8 mouse cellular contexts compared by ENCODE assay signal in the genomic region with DNA sequence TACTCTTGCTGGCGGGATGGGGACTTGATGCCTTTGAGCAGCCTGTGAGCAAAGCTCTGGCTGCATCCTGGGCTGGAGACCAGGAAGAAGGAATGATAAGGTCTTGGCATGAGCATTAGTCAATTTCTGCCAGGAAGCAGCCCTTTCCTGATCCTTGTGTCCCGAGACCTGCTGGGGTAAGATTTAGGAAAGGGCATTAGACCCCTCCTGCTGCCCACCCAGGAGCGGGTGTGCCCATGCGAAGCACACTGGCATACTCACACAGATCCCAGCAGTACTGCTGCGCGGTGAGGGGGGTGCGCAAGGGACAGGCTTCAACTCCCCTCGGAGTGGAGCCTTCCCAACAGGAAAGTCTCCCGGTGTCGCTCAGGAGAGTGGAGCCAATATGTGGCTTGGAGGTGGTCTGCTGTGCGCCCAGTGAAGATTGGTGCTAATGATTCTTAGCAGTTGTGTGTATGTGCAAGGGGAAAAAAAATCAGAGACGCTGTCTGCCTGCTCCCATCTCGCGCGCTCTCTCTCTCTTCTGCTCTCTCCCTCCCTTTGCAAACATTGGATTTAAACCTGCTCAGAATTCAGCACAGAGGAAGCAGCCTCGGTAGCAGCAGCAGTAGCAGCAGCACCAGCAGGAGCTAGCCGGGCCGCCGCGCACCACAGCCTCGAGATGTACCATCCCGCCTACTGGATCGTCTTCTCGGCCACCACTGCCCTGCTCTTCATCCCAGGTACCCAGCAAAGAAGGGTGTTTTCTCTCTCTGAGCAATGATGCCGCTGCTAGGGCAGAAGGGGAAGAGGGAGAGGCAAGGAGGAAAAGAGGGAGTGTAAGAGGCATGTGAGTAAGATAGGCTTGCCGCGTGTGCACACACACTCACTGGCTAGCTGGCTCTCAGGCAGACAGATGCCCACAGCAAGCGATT. TPM values are rescaled to one million over a fixed set of nuclear protein-coding genes. Genes with fewer than 3 reads are reported as not detected.
DNase-seq lines count a peak whose midpoint lies in the region; ATAC-seq and TF ChIP-seq lines count a peak whose summit lies in the region.

TSS of gene Opcml (plus strand) at position 51 of the 914 bp plus-strand sequence.

- WGBS in kidney, postnatal 0 days = 1% methylated on average over 28 of the region's 28 CpGs
- WGBS in hindbrain, embryonic 11.5 days = 2% methylated on average over 28 of the region's 28 CpGs
- 2% methylated on average over 28 of the region's 28 CpGs for WGBS in limb, embryonic 13.5 days

- no peak within 1 kb of the TSS for H3K9ac ChIP-seq in kidney, postnatal 0 days (ENCODE audit: low read depth, low read length)
- H3K9ac ChIP-seq in hindbrain, embryonic 11.5 days (ENCODE audit: low read depth, low read length) = peak within 1 kb of the TSS; percentile 44
- peak within 1 kb of the TSS; percentile 60 for H3K9ac ChIP-seq in limb, embryonic 13.5 days

- TF ChIP-seq POLR2A in cortical plate, adult 2 months (IDR thresholded peaks at IDR 0.05; ENCODE audit: extremely low read depth, insufficient read depth, low read length) = peak; percentile 73; the same call in 1 of the 2 replicates

- TF ChIP-seq CTCF in kidney, postnatal 0 days (IDR thresholded peaks at IDR 0.05; ENCODE audit: low read depth) = no peak
- TF ChIP-seq CTCF in cortical plate, adult 2 months (IDR thresholded peaks at IDR 0.05; ENCODE audit: extremely low read depth, insufficient read depth, low read length) = no peak

- H3K4me3 ChIP-seq in kidney, postnatal 0 days (replicated peaks; ENCODE audit: low read depth, low read length) = peak within 1 kb of the TSS; percentile 13; the same call in 1 of the 2 replicates
- H3K4me3 ChIP-seq in cortical plate, adult 2 months (ENCODE audit: insufficient read depth, low read length) = peak within 1 kb of the TSS; percentile 90
- peak within 1 kb of the TSS; percentile 38 for H3K4me3 ChIP-seq in hindbrain, embryonic 11.5 days (ENCODE audit: low read depth, low read length)
- H3K4me3 ChIP-seq in limb, embryonic 13.5 days = peak within 1 kb of the TSS; percentile 42

- no peak within 1 kb of the TSS for H3K27ac ChIP-seq in kidney, postnatal 0 days
- peak within 1 kb of the TSS; percentile 63 for H3K27ac ChIP-seq in cortical plate, adult 2 months (ENCODE audit: insufficient read depth, low read length)
- no peak within 1 kb of the TSS for H3K27ac ChIP-seq in hindbrain, embryonic 11.5 days (ENCODE audit: low read depth, low read length)
- H3K27ac ChIP-seq in limb, embryonic 13.5 days = no peak within 1 kb of the TSS

- H3K9me3 ChIP-seq in kidney, postnatal 0 days (replicated peaks; ENCODE audit: low read length) = no peaks in the 10 kb centered on the region
- H3K9me3 ChIP-seq in hindbrain, embryonic 11.5 days (ENCODE audit: control insufficient read depth, low read length) = no peaks in the 10 kb centered on the region
- H3K9me3 ChIP-seq in limb, embryonic 13.5 days = no peaks in the 10 kb centered on the region

- H3K4me2 ChIP-seq in kidney, postnatal 0 days (ENCODE audit: low read length) = peak within 1 kb of the TSS; percentile 48
- H3K4me2 ChIP-seq in hindbrain, embryonic 11.5 days (replicated peaks; ENCODE audit: low read depth, low read length) = peak within 1 kb of the TSS; percentile 67
- H3K4me2 ChIP-seq in limb, embryonic 13.5 days (replicated peaks) = peak within 1 kb of the TSS; percentile 70

- H3K27me3 ChIP-seq in kidney, postnatal 0 days (ENCODE audit: insufficient read depth, low read length) = peaks cover 20% of the 10 kb centered on the region
- peaks cover 14% of the 10 kb centered on the region for H3K27me3 ChIP-seq in hindbrain, embryonic 11.5 days (ENCODE audit: control insufficient read depth, insufficient read depth, low read length)
- peaks cover 62% of the 10 kb centered on the region for H3K27me3 ChIP-seq in limb, embryonic 13.5 days

- H3K36me3 ChIP-seq in kidney, postnatal 0 days (ENCODE audit: insufficient read depth, low read length) = no peaks in the 10 kb centered on the region
- H3K36me3 ChIP-seq in hindbrain, embryonic 11.5 days (ENCODE audit: control insufficient read depth, insufficient read depth, low read length) = no peaks in the 10 kb centered on the region
- no peaks in the 10 kb centered on the region for H3K36me3 ChIP-seq in limb, embryonic 13.5 days

- H3K4me1 ChIP-seq in kidney, postnatal 0 days (replicated peaks; ENCODE audit: insufficient read depth, low read length) = no peaks in the 10 kb centered on the region
- H3K4me1 ChIP-seq in cortical plate, adult 2 months (ENCODE audit: control insufficient read depth, insufficient read depth, low read length) = no peaks in the 10 kb centered on the region
- H3K4me1 ChIP-seq in hindbrain, embryonic 11.5 days (replicated peaks; ENCODE audit: control insufficient read depth, insufficient read depth, low read length) = no peaks in the 10 kb centered on the region
- peaks cover 10% of the 10 kb centered on the region; the same call in 1 of the 2 replicates for H3K4me1 ChIP-seq in limb, embryonic 13.5 days

- peak; percentile 37 for DNase-seq in kidney, postnatal 0 days (ENCODE audit: low spot score)
- no peak for DNase-seq in kidney, adult 11 months
- peak; percentile 67 for DNase-seq in hindbrain, embryonic 11.5 days (ENCODE audit: low spot score)
- peak; percentile 64 for DNase-seq in right cerebral cortex, postnatal 14 days
- no peak for DNase-seq in spleen, postnatal 4 days (ENCODE audit: low spot score in 2 of 2)
- DNase-seq in thymus, postnatal 10 days (ENCODE audit: low spot score in 2 of 2) = no peak

- ATAC-seq in kidney, postnatal 0 days (replicated peaks; ENCODE audit: low FRiP score, low read depth) = no peak; the same call in 1 of the 2 replicates
- ATAC-seq in hindbrain, embryonic 11.5 days (ENCODE audit: low FRiP score) = peak; percentile 69
- no peak for ATAC-seq in limb, embryonic 13.5 days (ENCODE audit: low FRiP score, low read depth)

RNA-seq across cellular contexts. Expression of gene Opcml, which starts in this region (rescaled TPM):
- 0.97 and 1.0 TPM in 2 replicates for polyA plus RNA-seq in kidney, postnatal 0 days (2015; fragmentation: Nextera tagmentation; extraction: Ambion mirVana)
- polyA plus RNA-seq in cortical plate, adult 2 months (2012; rRNA removed) = 88.3 and 90.0 TPM in 2 replicates
- 3.3 and 5.7 TPM in 2 replicates for polyA plus RNA-seq in hindbrain, embryonic 11.5 days (2014; fragmentation: Nextera tagmentation; extraction: Ambion mirVana)
- 4.1 and 4.9 TPM in 2 replicates for polyA plus RNA-seq in limb, embryonic 13.5 days (2015; fragmentation: Nextera tagmentation; extraction: Ambion mirVana)

Comparison
In these comparisons a context has a peak if more than half of its experiments do, and no peak if none do; other contexts are left out.
1. RNA of gene Opcml (polyA plus RNA-seq): 88.3 to 90.0 TPM in cortical plate, adult 2 months; 3.3 to 5.7 TPM in hindbrain, embryonic 11.5 days, 4.1 to 4.9 TPM in limb, embryonic 13.5 days and 0.97 to 1.0 TPM in kidney, postnatal 0 days; every median in the first group is over 10 times any median in the second.
2. DNase-seq: peak in kidney, postnatal 0 days (single experiment), hindbrain, embryonic 11.5 days (single experiment) and right cerebral cortex, postnatal 14 days (single experiment); none in kidney, adult 11 months (single experiment), spleen, postnatal 4 days (0 of 2) and thymus, postnatal 10 days (0 of 2).
3. H3K4me3 ChIP-seq: peak in every context shown above with its lines; median percentile 90 in cortical plate, adult 2 months; 42 in limb, embryonic 13.5 days; 38 in hindbrain, embryonic 11.5 days; 13 in kidney, postnatal 0 days.
4. Peak in every context shown above with its lines, with median percentiles within 50 percentile points of each other: H3K4me2 ChIP-seq.